Mouse (Mus musculus) CH12.LX (cell line): ENCODE results near the gene Rpl26. TPM values are rescaled to one million over a fixed set of nuclear protein-coding genes. Genes with fewer than 3 reads are reported as not detected.
A peak's percentile ranks its signal among the peaks of the same experiment; 100 is the strongest.

Experiments used
- DNase-seq: peaks from one replicate; pipeline ENCODE4 v3.0.0-alpha.2; 2013; ENCODE audit errors: extremely low read depth
- H3K27ac ChIP-seq: 2 replicates; pipeline ENCODE4 v1.5.1; 2012; ENCODE audit warnings: low read depth, mild to moderate bottlenecking, control low read depth, moderate library complexity; ENCODE audit not compliant: insufficient read depth
- H3K27me3 ChIP-seq: replicated peaks from 2 replicates; pipeline ENCODE3; 2012; ENCODE audit warnings: inconsistent platforms
- H3K36me3 ChIP-seq, 2 experiments: replicated peaks in 1 of 2; 2 replicates each; pipeline versions ENCODE3 to v1.6.1; 2012; ENCODE audit warnings: inconsistent platforms in 1 of 2, low read length in 1 of 2, mild to moderate bottlenecking in 1 of 2, mixed read lengths in 1 of 2, moderate library complexity in 1 of 2; ENCODE audit not compliant: control insufficient read depth in 1 of 2, insufficient read depth in 1 of 2
- H3K4me1 ChIP-seq, 2 experiments: 2 replicates each; pipeline ENCODE4 v1.6.1; 2012; ENCODE audit warnings: inconsistent platforms in 1 of 2, moderate library complexity in 1 of 2; ENCODE audit not compliant: insufficient read depth in 2 of 2, control insufficient read depth in 1 of 2
- H3K4me2 ChIP-seq: 2 replicates; pipeline ENCODE4 v1.6.1; 2012; ENCODE audit warnings: low read depth, mild to moderate bottlenecking, control low read depth; ENCODE audit not compliant: poor library complexity, insufficient read depth, severe bottlenecking
- H3K4me3 ChIP-seq, 3 experiments: fragments of 150-350 bp in 1 of 3; sonication (generic) in 1 of 3; replicated peaks in 1 of 3; 2 replicates each; pipeline versions ENCODE3 to v1.5.1; 2011 to 2012; ENCODE audit warnings: low read depth in 2 of 3, low read length in 2 of 3, mild to moderate bottlenecking in 2 of 3, moderate library complexity in 2 of 3, control low read depth in 1 of 3, improper control_type of control experiment in 1 of 3, inconsistent platforms in 1 of 3, mixed read lengths in 1 of 3; ENCODE audit not compliant: poor library complexity in 1 of 3
- H3K79me2 ChIP-seq: replicated peaks from 2 replicates; pipeline ENCODE4 v1.6.1; 2012; ENCODE audit warnings: mild to moderate bottlenecking, moderate library complexity; ENCODE audit not compliant: control insufficient read depth, poor library complexity, insufficient read depth, severe bottlenecking; ENCODE audit errors: extremely low read depth
- H3K9ac ChIP-seq: 2 replicates; pipeline ENCODE4 v1.6.1; 2012; ENCODE audit warnings: low read depth, mild to moderate bottlenecking, control low read depth, moderate library complexity; ENCODE audit not compliant: insufficient read depth
- H3K9me3 ChIP-seq: replicated peaks from 2 replicates; pipeline ENCODE3; 2012; ENCODE audit warnings: low read length, inconsistent platforms, mixed read lengths
- BHLHE40 ChIP-seq: IDR thresholded peaks from 2 replicates; pipeline ENCODE4 v1.6.1; 2011; ENCODE audit warnings: mild to moderate bottlenecking, low read depth, low read length, improper control_type of control experiment
- CTCF ChIP-seq, 2 experiments: IDR thresholded peaks in 1 of 2; conservative IDR thresholded peaks in 1 of 2; 2 replicates each; pipeline ENCODE4 v1.5.1; 2011 to 2012; ENCODE audit warnings: low read depth in 2 of 2, low read length in 2 of 2, improper control_type of control experiment in 1 of 2, inconsistent platforms in 1 of 2, mild to moderate bottlenecking in 1 of 2, moderate library complexity in 1 of 2
- ELF1 ChIP-seq: IDR thresholded peaks from 2 replicates; pipeline ENCODE4 v1.6.1; 2014; ENCODE audit warnings: low read depth, mild to moderate bottlenecking, inconsistent platforms, low read length, improper control_type of control experiment
- ETS1 ChIP-seq: conservative IDR thresholded peaks from 2 replicates; pipeline ENCODE4 v1.6.1; 2012; ENCODE audit warnings: low read depth, mild to moderate bottlenecking, inconsistent platforms, low read length, improper control_type of control experiment, moderate library complexity
- GABPA ChIP-seq: IDR thresholded peaks from 2 replicates; pipeline ENCODE4 v1.6.1; 2012; ENCODE audit warnings: low read depth, low read length, improper control_type of control experiment, inconsistent platforms; ENCODE audit not compliant: insufficient replicate concordance
- IRF4 ChIP-seq: IDR thresholded peaks from 2 replicates; pipeline ENCODE4 v1.6.1; 2014; ENCODE audit warnings: low read depth, mild to moderate bottlenecking, inconsistent platforms, low read length, improper control_type of control experiment
- JUN ChIP-seq: IDR thresholded peaks from 2 replicates; pipeline ENCODE4 v1.6.1; 2011; ENCODE audit warnings: low read depth, mild to moderate bottlenecking, low read length, improper control_type of control experiment, moderate library complexity; ENCODE audit not compliant: insufficient read depth
- MXI1 ChIP-seq: IDR thresholded peaks from 2 replicates; pipeline ENCODE4 v1.6.1; 2011; ENCODE audit warnings: mild to moderate bottlenecking, low read depth, low read length, improper control_type of control experiment
- MYC ChIP-seq: IDR thresholded peaks from 2 replicates; pipeline ENCODE4 v1.6.1; 2011; ENCODE audit warnings: low read depth, mild to moderate bottlenecking, improper control_type of control experiment, low read length
- PAX5 ChIP-seq: IDR thresholded peaks from 2 replicates; pipeline ENCODE4 v1.6.1; 2012; ENCODE audit warnings: low read length, inconsistent platforms, mixed read lengths
- POLR2AphosphoS2 ChIP-seq: IDR thresholded peaks from 2 replicates; pipeline ENCODE4 v1.6.1; 2011; ENCODE audit warnings: low read depth, low read length, improper control_type of control experiment
- RAD21 ChIP-seq: IDR thresholded peaks from 2 replicates; pipeline ENCODE4 v1.6.1; 2011; ENCODE audit warnings: low read depth, mild to moderate bottlenecking, low read length, improper control_type of control experiment, moderate library complexity
- RCOR1 ChIP-seq: conservative IDR thresholded peaks from 2 replicates; pipeline ENCODE4 v1.6.1; 2012; ENCODE audit warnings: low read depth, mild to moderate bottlenecking, inconsistent platforms, low read length, improper control_type of control experiment
- SMC3 ChIP-seq: IDR thresholded peaks from 2 replicates; pipeline ENCODE4 v1.6.1; 2011; ENCODE audit warnings: low read depth, low read length, improper control_type of control experiment
- TBP ChIP-seq: conservative IDR thresholded peaks from 2 replicates; pipeline ENCODE4 v1.6.1; 2011; ENCODE audit warnings: low read depth, low read length, improper control_type of control experiment
- UBTF ChIP-seq: IDR thresholded peaks from 2 replicates; pipeline ENCODE4 v1.6.1; 2012; ENCODE audit warnings: low read depth, mild to moderate bottlenecking, inconsistent platforms, low read length, improper control_type of control experiment, moderate library complexity
- ZC3H11A ChIP-seq: IDR thresholded peaks from 2 replicates; pipeline ENCODE4 v1.6.1; 2012; ENCODE audit warnings: low read depth, mild to moderate bottlenecking, inconsistent platforms, low read length, improper control_type of control experiment
- ZMIZ1 ChIP-seq: IDR thresholded peaks from 2 replicates; pipeline ENCODE4 v1.6.1; 2012; ENCODE audit warnings: low read depth, mild to moderate bottlenecking, inconsistent platforms, low read length, improper control_type of control experiment
- ZNF384 ChIP-seq: IDR thresholded peaks from 2 replicates; pipeline ENCODE4 v1.6.1; 2012; ENCODE audit warnings: low read depth, low read length, improper control_type of control experiment, inconsistent platforms
- dilution Hi-C: fragments of 300-500 bp; cut with MboI; formaldehyde crosslinking; loops from 2 replicates; pipeline ENCODE4 v1.14.3; 2020; ENCODE audit warnings: low sequenced_read_pairs; ENCODE audit not compliant: extremely low pct_unique_long_range_greater_than_20kb, extremely low pct_ligation_motif_present
- in situ Hi-C: fragments of 300-500 bp; cut with MboI; formaldehyde crosslinking; loops from 3 replicates; pipeline ENCODE4 v1.14.3; 2019; ENCODE audit warnings: low sequenced_read_pairs, low pct_ligation_motif_present, low pct_unique_long_range_greater_than_20kb, mixed read lengths
- polyA plus RNA-seq: library from polyadenylated mRNA; unstranded; fragments of >175 nt; gene quantifications from 2 replicates; pipeline ENCODE4 v1.2.1, GENCODE M21; 2012; ENCODE audit warnings: low read depth; ENCODE audit not compliant: insufficient read length
- total RNA-seq, 2 experiments: library from RNA; depleted of rRNA; stranded (reverse); fragments of 300-350 nt in 1 of 2; fragments of >200 nt in 1 of 2; gene quantifications; 2 replicates each; pipeline ENCODE4 v1.2.3; 2012 to 2014

The Rpl26 gene
- total and polyA plus RNA-seq, 3 experiments: 3,408 to 6,551 (median 6,508) TPM

DNA sequence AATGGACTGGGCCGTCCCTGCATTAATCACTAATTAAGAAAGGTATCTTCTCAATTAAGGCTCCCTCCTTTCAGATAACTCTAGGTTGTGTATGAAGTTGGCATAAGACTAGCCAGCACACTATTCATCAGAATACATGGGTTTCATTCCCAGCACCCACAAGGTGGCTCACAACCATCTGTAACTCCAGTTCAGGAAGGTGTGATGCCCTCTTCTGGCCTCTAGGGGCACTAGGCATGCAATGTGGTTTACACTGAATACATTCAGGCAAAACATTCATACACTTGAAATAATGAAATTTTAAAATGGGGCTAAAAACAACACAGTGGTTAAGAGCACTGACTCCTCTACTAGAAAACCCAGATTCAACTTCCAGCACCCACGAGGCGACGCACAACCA is 4.3 kb upstream of the Rpl26 start:
- peaks cover 0 to 5% of the 10 kb centered on the region in 2 experiments; a peak in 1 of 4 replicates for H3K4me1 ChIP-seq
- H3K4me3 ChIP-seq: no peak overlapping the region
- DNase-seq: peak; percentile 68
- no peak overlapping the region for H3K9ac ChIP-seq
- peak; percentile 28 for TF ChIP-seq RAD21
- peak; percentile 66; the same call in 1 of the 2 replicates for TF ChIP-seq MYC
- peak; percentile 98 for TF ChIP-seq CTCF (conservative IDR thresholded peaks at IDR 0.05 in 1 of 2, IDR thresholded peaks at IDR 0.05 in 1 of 2; ENCODE audit: low read depth in 2 of 2, low read length in 2 of 2)
- TF ChIP-seq TBP: no peak
- TF ChIP-seq JUN: no peak
- TF ChIP-seq ZC3H11A: no peak
- TF ChIP-seq ELF1: no peak
- peak; percentile 56 for TF ChIP-seq SMC3
- TF ChIP-seq, all 38 proteins: peak for 4
- Histone ChIP-seq H3K27ac (no peak overlapping the region), H3K9me3 (peaks cover 5% of the 10 kb centered on the region), H3K79me2 (peaks cover 7% of the 10 kb centered on the region), H3K36me3 (no peaks in the 10 kb centered on the region), H3K27me3 (peaks cover 27% of the 10 kb centered on the region), H3K4me2 (no peak overlapping the region)
- dilution Hi-C loops (no loop called here), in situ Hi-C loops (no loop called here)

DNA sequence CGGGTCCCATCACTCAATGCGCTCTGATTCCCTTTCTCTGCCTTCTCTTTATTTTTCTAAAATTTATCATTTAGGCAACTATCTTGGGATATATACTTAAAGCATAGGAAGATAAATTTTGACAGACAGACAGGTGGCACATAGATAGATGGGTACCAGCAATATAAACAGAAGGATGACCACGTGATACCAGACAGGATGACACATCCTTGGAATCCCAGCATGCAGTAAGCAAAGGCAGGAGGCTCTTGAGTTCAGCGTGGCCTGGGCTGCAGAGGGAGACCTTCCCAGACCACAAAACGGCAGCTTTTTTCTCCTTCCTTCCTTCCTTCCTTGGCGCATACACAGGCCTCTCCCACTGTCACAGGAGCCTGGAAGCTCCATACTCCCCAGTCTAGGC is 3.5 kb upstream of the Rpl26 start:
- peaks cover 2 to 7% of the 10 kb centered on the region in 2 experiments for H3K36me3 ChIP-seq
- H3K4me2 ChIP-seq: no peak overlapping the region
- dilution Hi-C loops: no loop called here
- peaks cover 24% of the 10 kb centered on the region for H3K27me3 ChIP-seq
- H3K4me1 ChIP-seq: peaks cover under 1 to 6% of the 10 kb centered on the region in 2 experiments; a peak in 2 of 4 replicates
- no peak overlapping the region for H3K9ac ChIP-seq
- TF ChIP-seq ZMIZ1: no peak
- TF ChIP-seq TBP: no peak
- no peak for TF ChIP-seq ETS1
- no peak for TF ChIP-seq MYC
- no peak for TF ChIP-seq UBTF
- TF ChIP-seq IRF4: no peak
- TF ChIP-seq ELF1: no peak
- TF ChIP-seq RCOR1: no peak
- no peak for TF ChIP-seq CTCF (conservative IDR thresholded peaks at IDR 0.05 in 1 of 2, IDR thresholded peaks at IDR 0.05 in 1 of 2; ENCODE audit: low read depth in 2 of 2, low read length in 2 of 2)
- no peak for TF ChIP-seq BHLHE40
- no peak for TF ChIP-seq PAX5
- no peak for TF ChIP-seq GABPA
- TF ChIP-seq ZC3H11A: no peak
- no peak for TF ChIP-seq ZNF384
- TF ChIP-seq POLR2AphosphoS2: no peak
- TF ChIP-seq MXI1: no peak
- H3K27ac ChIP-seq: no peak overlapping the region
- no peak overlapping the region for H3K4me3 ChIP-seq
- in situ Hi-C loops: no loop called here
- peaks cover 5% of the 10 kb centered on the region for H3K9me3 ChIP-seq
- peaks cover 15% of the 10 kb centered on the region for H3K79me2 ChIP-seq
- no peak for DNase-seq
